Mouse (Mus musculus) MEL (cell line): ENCODE measurements at regions not wholly inside any gene's neighbourhood (a gene's known extent, or its start where the extent isn't known, plus 50 kb on each side); places are given as distances from the start of the nearest gene placed in this dataset.

Experiments used
- DNase-seq: peaks from one replicate; pipeline ENCODE4 v3.0.0; 2011; ENCODE audit warnings: low read depth, low spot score
- H3K27ac ChIP-seq: 2 replicates; pipeline ENCODE4 v1.5.1; 2012; ENCODE audit warnings: low read depth, mild to moderate bottlenecking, control low read depth, low read length, moderate library complexity; ENCODE audit not compliant: control insufficient read depth
- H3K27me3 ChIP-seq, 2 experiments: fragments of 150-350 bp in 1 of 2; sonication (generic) in 1 of 2; 2 replicates each; pipeline ENCODE4 v1.6.1; 2012; ENCODE audit warnings: low read length in 2 of 2, mild to moderate bottlenecking in 2 of 2, improper control_type of control experiment in 1 of 2, moderate library complexity in 1 of 2; ENCODE audit not compliant: insufficient read depth in 2 of 2, control insufficient read depth in 1 of 2
- H3K36me3 ChIP-seq, 2 experiments: 2 replicates each; pipeline ENCODE4 v1.6.1; 2012 to 2014; ENCODE audit warnings: low read length in 2 of 2, improper control_type of control experiment in 1 of 2, inconsistent platforms in 1 of 2, mild to moderate bottlenecking in 1 of 2; ENCODE audit not compliant: insufficient read depth in 2 of 2, control insufficient read depth in 1 of 2
- H3K4me1 ChIP-seq, 2 experiments: fragments of 150-350 bp in 1 of 2; sonication (generic) in 1 of 2; 2 replicates each; pipeline ENCODE4 v1.6.1; 2012; ENCODE audit warnings: low read length in 2 of 2, improper control_type of control experiment in 1 of 2, mild to moderate bottlenecking in 1 of 2; ENCODE audit not compliant: insufficient read depth in 2 of 2, control insufficient read depth in 1 of 2
- H3K4me3 ChIP-seq, 2 experiments: fragments of 150-350 bp in 1 of 2; sonication (generic) in 1 of 2; 2 replicates each; pipeline ENCODE4 v1.5.1; 2012; ENCODE audit warnings: low read depth in 2 of 2, low read length in 2 of 2, mild to moderate bottlenecking in 2 of 2, moderate library complexity in 2 of 2, control low read depth in 1 of 2, improper control_type of control experiment in 1 of 2; ENCODE audit not compliant: control insufficient read depth in 1 of 2, insufficient read depth in 1 of 2
- H3K79me2 ChIP-seq: 2 replicates; pipeline ENCODE4 v1.6.1; 2012; ENCODE audit warnings: mild to moderate bottlenecking, low read length, moderate library complexity; ENCODE audit not compliant: control insufficient read depth, poor library complexity, insufficient read depth
- H3K9ac ChIP-seq: 2 replicates; pipeline ENCODE4 v1.6.1; 2012; ENCODE audit warnings: low read depth, mild to moderate bottlenecking, control low read depth, low read length, moderate library complexity; ENCODE audit not compliant: control insufficient read depth, poor library complexity, severe bottlenecking
- H3K9me3 ChIP-seq: fragments of 150-350 bp; sonication (generic); replicated peaks from 2 replicates; pipeline ENCODE4 v1.6.1; 2012; ENCODE audit warnings: mild to moderate bottlenecking, low read length, improper control_type of control experiment, moderate library complexity; ENCODE audit not compliant: insufficient read depth
- BHLHE40 ChIP-seq: IDR thresholded peaks from 2 replicates; pipeline ENCODE4 v1.6.1; 2012; ENCODE audit warnings: low read depth, mild to moderate bottlenecking, inconsistent platforms, low read length, improper control_type of control experiment, borderline replicate concordance
- CHD1 ChIP-seq: IDR thresholded peaks from 2 replicates; pipeline ENCODE4 v1.6.1; 2012; ENCODE audit warnings: low read depth, mild to moderate bottlenecking, inconsistent platforms, low read length, improper control_type of control experiment
- CHD2 ChIP-seq: IDR thresholded peaks from 2 replicates; pipeline ENCODE4 v1.6.1; 2011; ENCODE audit warnings: low read length, improper control_type of control experiment
- E2F4 ChIP-seq: IDR thresholded peaks from 2 replicates; pipeline ENCODE4 v1.6.1; 2011; ENCODE audit warnings: low read depth, low read length, improper control_type of control experiment, borderline replicate concordance
- ELF1 ChIP-seq: IDR thresholded peaks from 2 replicates; pipeline ENCODE4 v1.6.1; 2014; ENCODE audit warnings: low read depth, mild to moderate bottlenecking, inconsistent platforms, low read length, improper control_type of control experiment, moderate library complexity
- EP300 ChIP-seq, 2 experiments: IDR thresholded peaks; 2 replicates each; pipeline ENCODE4 v1.6.1; 2011; ENCODE audit warnings: improper control_type of control experiment in 2 of 2, low read length in 2 of 2, low read depth in 1 of 2, mild to moderate bottlenecking in 1 of 2
- ETS1 ChIP-seq: IDR thresholded peaks from 2 replicates; pipeline ENCODE4 v1.6.1; 2012; ENCODE audit warnings: low read depth, mild to moderate bottlenecking, inconsistent platforms, low read length, improper control_type of control experiment, moderate library complexity
- GABPA ChIP-seq: IDR thresholded peaks from 2 replicates; pipeline ENCODE4 v1.6.1; 2012; ENCODE audit warnings: low read depth, mild to moderate bottlenecking, inconsistent platforms, low read length, improper control_type of control experiment, moderate library complexity
- GATA1 ChIP-seq: IDR thresholded peaks from 2 replicates; pipeline ENCODE4 v1.6.1; 2011; ENCODE audit warnings: low read depth, low read length, improper control_type of control experiment
- HCFC1 ChIP-seq: IDR thresholded peaks from 2 replicates; pipeline ENCODE4 v1.6.1; 2012; ENCODE audit warnings: low read depth, mild to moderate bottlenecking, inconsistent platforms, low read length, improper control_type of control experiment, moderate library complexity
- JUND ChIP-seq: IDR thresholded peaks from 2 replicates; pipeline ENCODE4 v1.6.1; 2011; ENCODE audit warnings: low read depth, mild to moderate bottlenecking, improper control_type of control experiment, low read length
- KAT2A ChIP-seq: conservative IDR thresholded peaks from 2 replicates; pipeline ENCODE4 v1.6.1; 2012; ENCODE audit warnings: low read depth, low read length, improper control_type of control experiment, inconsistent platforms
- MAFK ChIP-seq: IDR thresholded peaks from 2 replicates; pipeline ENCODE4 v1.6.1; 2011; ENCODE audit warnings: low read depth, mild to moderate bottlenecking, low read length, improper control_type of control experiment, borderline replicate concordance
- MAX ChIP-seq: IDR thresholded peaks from 2 replicates; pipeline ENCODE4 v1.6.1; 2011; ENCODE audit warnings: low read length, improper control_type of control experiment
- MEF2A ChIP-seq: IDR thresholded peaks from 2 replicates; pipeline ENCODE4 v1.6.1; 2014; ENCODE audit warnings: low read depth, mild to moderate bottlenecking, inconsistent platforms, low read length, improper control_type of control experiment; ENCODE audit not compliant: poor library complexity, insufficient replicate concordance, severe bottlenecking; ENCODE audit errors: extremely low read depth
- MXI1 ChIP-seq: IDR thresholded peaks from 2 replicates; pipeline ENCODE4 v1.6.1; 2011; ENCODE audit warnings: mild to moderate bottlenecking, low read depth, low read length, improper control_type of control experiment
- MYB ChIP-seq: IDR thresholded peaks from 2 replicates; pipeline ENCODE4 v1.6.1; 2011; ENCODE audit warnings: mild to moderate bottlenecking, low read depth, low read length, improper control_type of control experiment
- NELFE ChIP-seq: IDR thresholded peaks from 2 replicates; pipeline ENCODE4 v1.6.1; 2011; ENCODE audit warnings: low read depth, low read length, improper control_type of control experiment
- NRF1 ChIP-seq: IDR thresholded peaks from 2 replicates; pipeline ENCODE4 v1.6.1; 2014; ENCODE audit warnings: low read depth, mild to moderate bottlenecking, inconsistent platforms, low read length, improper control_type of control experiment, moderate library complexity; ENCODE audit not compliant: poor library complexity, insufficient read depth, severe bottlenecking
- POLR2A ChIP-seq, 2 experiments: IDR thresholded peaks; 2 replicates each; pipeline ENCODE4 v1.6.1; 2011 to 2012; ENCODE audit warnings: low read length in 2 of 2, mild to moderate bottlenecking in 2 of 2, control low read depth in 1 of 2, improper control_type of control experiment in 1 of 2, low read depth in 1 of 2, moderate library complexity in 1 of 2; ENCODE audit not compliant: control insufficient read depth in 1 of 2, insufficient read depth in 1 of 2, poor library complexity in 1 of 2
- RAD21 ChIP-seq: IDR thresholded peaks from 2 replicates; pipeline ENCODE4 v1.6.1; 2011; ENCODE audit warnings: mild to moderate bottlenecking, low read depth, low read length, improper control_type of control experiment
- RCOR1 ChIP-seq: IDR thresholded peaks from 2 replicates; pipeline ENCODE4 v1.6.1; 2012; ENCODE audit warnings: low read depth, mild to moderate bottlenecking, inconsistent platforms, low read length, improper control_type of control experiment
- SIN3A ChIP-seq: IDR thresholded peaks from 2 replicates; pipeline ENCODE4 v1.6.1; 2012; ENCODE audit warnings: low read length, improper control_type of control experiment, inconsistent platforms
- SMC3 ChIP-seq: IDR thresholded peaks from 2 replicates; pipeline ENCODE4 v1.6.1; 2011; ENCODE audit warnings: low read depth, low read length, improper control_type of control experiment
- TBP ChIP-seq: IDR thresholded peaks from 2 replicates; pipeline ENCODE4 v1.8.0; 2011; ENCODE audit warnings: low read depth, low read length, improper control_type of control experiment
- TCF12 ChIP-seq: IDR thresholded peaks from 2 replicates; pipeline ENCODE4 v1.6.1; 2014; ENCODE audit warnings: low read depth, mild to moderate bottlenecking, inconsistent platforms, low read length, improper control_type of control experiment, moderate library complexity
- UBTF ChIP-seq: IDR thresholded peaks from 2 replicates; pipeline ENCODE4 v1.6.1; 2012; ENCODE audit warnings: low read depth, mild to moderate bottlenecking, inconsistent platforms, low read length, improper control_type of control experiment, moderate library complexity, borderline replicate concordance; ENCODE audit not compliant: insufficient read depth
- USF1 ChIP-seq: IDR thresholded peaks from 2 replicates; pipeline ENCODE4 v1.6.1; 2014; ENCODE audit warnings: low read depth, mild to moderate bottlenecking, inconsistent platforms, low read length, improper control_type of control experiment, moderate library complexity
- USF2 ChIP-seq, 2 experiments: IDR thresholded peaks; 2 replicates each; pipeline ENCODE4 v1.6.1; 2011 to 2012; ENCODE audit warnings: improper control_type of control experiment in 2 of 2, low read length in 2 of 2, borderline replicate concordance in 1 of 2, inconsistent platforms in 1 of 2, low read depth in 1 of 2, mild to moderate bottlenecking in 1 of 2; ENCODE audit not compliant: insufficient read depth in 1 of 2
- ZC3H11A ChIP-seq: IDR thresholded peaks from 2 replicates; pipeline ENCODE4 v1.6.1; 2012; ENCODE audit warnings: low read depth, mild to moderate bottlenecking, inconsistent platforms, low read length, improper control_type of control experiment
- ZKSCAN1 ChIP-seq: IDR thresholded peaks from 2 replicates; pipeline ENCODE4 v1.6.1; 2012; ENCODE audit warnings: low read depth, mild to moderate bottlenecking, inconsistent platforms, low read length, improper control_type of control experiment, moderate library complexity
- ZMIZ1 ChIP-seq: IDR thresholded peaks from 2 replicates; pipeline ENCODE4 v1.6.1; 2012; ENCODE audit warnings: low read depth, mild to moderate bottlenecking, inconsistent platforms, low read length, improper control_type of control experiment, moderate library complexity

DNA sequence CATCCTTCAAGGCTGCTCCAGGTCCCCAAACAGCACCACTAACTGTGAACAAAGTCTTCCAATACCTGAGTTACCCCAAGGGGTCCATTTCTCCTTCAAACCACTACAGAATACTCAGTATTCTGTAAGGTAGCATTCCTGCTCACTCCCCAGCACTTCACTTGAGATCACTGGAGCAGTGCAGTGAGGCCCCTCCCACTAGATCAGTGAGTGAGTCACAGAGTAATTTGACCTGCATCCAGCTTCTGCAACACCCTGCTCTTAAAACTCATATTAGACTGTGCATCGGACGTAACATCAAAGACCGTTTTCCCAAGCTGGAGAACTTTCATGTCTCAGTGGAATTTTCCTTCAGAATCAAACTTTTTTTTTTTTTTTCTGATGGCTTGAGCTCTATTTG lies 461.4 kb downstream of the Insc start:
- no peak for DNase-seq
- TF ChIP-seq ZMIZ1 = no peak
- TF ChIP-seq MYB = no peak
- no peak for TF ChIP-seq HCFC1
- no peak for TF ChIP-seq MAFK
- TF ChIP-seq ETS1 = no peak
- no peak for TF ChIP-seq CHD1
- TF ChIP-seq SIN3A = no peak
- TF ChIP-seq ZC3H11A = no peak
- TF ChIP-seq RCOR1 = no peak
- TF ChIP-seq KAT2A = no peak
- no peak for TF ChIP-seq E2F4
- no peak for TF ChIP-seq MXI1
- no peak for TF ChIP-seq POLR2A (IDR thresholded peaks at IDR 0.05; ENCODE audit: control insufficient read depth in 1 of 2, insufficient read depth in 1 of 2, low read depth in 1 of 2, low read length in 2 of 2, poor library complexity in 1 of 2)
- no peak for TF ChIP-seq TBP
- no peak for TF ChIP-seq GATA1
- no peak for TF ChIP-seq UBTF
- no peak for TF ChIP-seq JUND
- no peak for TF ChIP-seq USF1
- TF ChIP-seq ELF1 = no peak
- no peak for TF ChIP-seq USF2 (IDR thresholded peaks at IDR 0.05; ENCODE audit: borderline replicate concordance in 1 of 2, insufficient read depth in 1 of 2, low read depth in 1 of 2, low read length in 2 of 2)
- Histone ChIP-seq H3K27ac (no peak overlapping the region), H3K79me2 (no peaks in the 10 kb centered on the region), H3K4me1 (no peaks in the 10 kb centered on the region), H3K36me3 (no peaks in the 10 kb centered on the region), H3K4me3 (no peak overlapping the region), H3K9me3 (no peaks in the 10 kb centered on the region), H3K9ac (no peak overlapping the region), H3K27me3 (no peaks in the 10 kb centered on the region)

GRCm38 (mm10) chr7:115206479-115207134 lies 463.1 kb downstream of the Insc start:
- H3K4me1 ChIP-seq = no peaks in the 10 kb centered on the region

More at GRCm38 (mm10) chr7:115206479-115207134, 463.1 kb downstream of the Insc start:
- no peak overlapping the region for H3K4me3 ChIP-seq
- no peaks in the 10 kb centered on the region for H3K36me3 ChIP-seq
- DNase-seq = no peak
- H3K9ac ChIP-seq = no peak overlapping the region
- no peak overlapping the region for H3K27ac ChIP-seq
- H3K9me3 ChIP-seq = no peaks in the 10 kb centered on the region
- no peaks in the 10 kb centered on the region for H3K27me3 ChIP-seq
- TF ChIP-seq CHD2 (no peak), EP300 (IDR thresholded peaks at IDR 0.05; ENCODE audit: low read depth in 1 of 2, low read length in 2 of 2) (no peak), SIN3A (no peak), RAD21 (no peak), MEF2A (no peak), ZKSCAN1 (no peak), MAX (no peak), GABPA (no peak), NELFE (no peak), TCF12 (no peak), RCOR1 (no peak), MXI1 (no peak), USF1 (no peak), SMC3 (no peak), BHLHE40 (no peak), NRF1 (no peak), ZMIZ1 (no peak), JUND (no peak)
- no peaks in the 10 kb centered on the region for H3K79me2 ChIP-seq
